Mouse (Mus musculus) kidney, adult 8-10 months (tissue): ENCODE data around the gene Ubap1l.

ENCODE experiments used
- DNase-seq, 2 experiments: peaks; one replicate each; pipeline ENCODE4 v3.0.0; 2022

Gene Ubap1l

DNA sequence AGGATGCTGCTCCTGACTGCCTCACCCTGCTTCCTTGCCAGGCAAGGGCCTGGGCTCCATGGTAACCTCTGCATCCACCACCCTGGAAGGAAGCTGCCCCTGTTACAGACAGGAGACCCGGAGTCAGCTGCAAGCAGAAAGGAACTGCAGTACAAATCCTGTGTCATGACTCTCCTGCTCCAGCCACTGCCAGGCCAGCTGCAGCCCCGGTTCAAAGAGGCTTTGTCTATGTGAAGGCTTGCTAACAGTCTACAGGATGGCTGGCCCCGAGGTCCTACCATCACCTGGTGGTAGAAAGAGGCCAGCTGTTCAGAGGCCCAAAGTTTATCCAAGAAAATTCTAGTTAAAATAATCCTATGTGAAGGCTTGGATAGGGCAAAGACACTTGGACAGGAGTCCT is 50.5 kb downstream of the Ubap1l start:
- no peak for DNase-seq

DNA sequence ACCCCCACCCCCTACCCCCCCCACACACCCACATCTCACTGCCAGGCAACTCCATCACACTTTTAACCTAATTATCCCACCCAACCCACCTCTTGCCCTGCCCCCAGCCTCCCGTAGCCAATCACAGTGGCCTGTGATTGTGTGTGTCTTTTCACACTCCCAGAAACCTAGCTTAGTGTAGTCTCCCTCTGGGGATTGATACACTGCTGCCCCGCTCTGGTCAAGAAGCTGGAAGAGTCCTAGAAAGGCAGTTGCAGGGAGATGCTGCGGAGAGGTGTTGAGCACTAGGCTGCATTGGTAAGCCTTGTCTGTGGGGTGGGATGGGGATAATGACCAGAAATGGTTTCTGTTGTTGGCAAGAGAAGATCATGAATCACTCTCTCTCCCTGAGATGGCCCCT is 56.9 kb downstream of the Ubap1l start:
- DNase-seq, result no peak

DNA sequence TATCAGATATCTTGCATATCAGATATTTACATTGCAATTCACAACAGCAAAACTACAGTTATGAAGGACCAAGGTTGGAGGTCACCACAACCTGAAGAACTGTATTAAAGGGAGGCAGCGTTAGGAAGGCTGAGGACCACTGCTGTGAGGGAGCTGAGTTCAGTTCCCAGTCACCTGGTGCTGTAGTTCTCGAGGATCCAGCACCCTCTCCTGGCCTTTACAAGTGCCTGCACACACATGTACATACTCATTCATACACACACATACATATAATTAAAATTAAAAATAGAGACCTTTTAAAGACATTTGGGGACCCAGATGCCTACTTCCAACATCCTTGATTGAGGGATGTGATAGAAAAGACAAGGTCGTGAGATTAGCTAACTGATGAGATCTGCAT is 58.8 kb downstream of the Ubap1l start:
- no peak for DNase-seq

DNA sequence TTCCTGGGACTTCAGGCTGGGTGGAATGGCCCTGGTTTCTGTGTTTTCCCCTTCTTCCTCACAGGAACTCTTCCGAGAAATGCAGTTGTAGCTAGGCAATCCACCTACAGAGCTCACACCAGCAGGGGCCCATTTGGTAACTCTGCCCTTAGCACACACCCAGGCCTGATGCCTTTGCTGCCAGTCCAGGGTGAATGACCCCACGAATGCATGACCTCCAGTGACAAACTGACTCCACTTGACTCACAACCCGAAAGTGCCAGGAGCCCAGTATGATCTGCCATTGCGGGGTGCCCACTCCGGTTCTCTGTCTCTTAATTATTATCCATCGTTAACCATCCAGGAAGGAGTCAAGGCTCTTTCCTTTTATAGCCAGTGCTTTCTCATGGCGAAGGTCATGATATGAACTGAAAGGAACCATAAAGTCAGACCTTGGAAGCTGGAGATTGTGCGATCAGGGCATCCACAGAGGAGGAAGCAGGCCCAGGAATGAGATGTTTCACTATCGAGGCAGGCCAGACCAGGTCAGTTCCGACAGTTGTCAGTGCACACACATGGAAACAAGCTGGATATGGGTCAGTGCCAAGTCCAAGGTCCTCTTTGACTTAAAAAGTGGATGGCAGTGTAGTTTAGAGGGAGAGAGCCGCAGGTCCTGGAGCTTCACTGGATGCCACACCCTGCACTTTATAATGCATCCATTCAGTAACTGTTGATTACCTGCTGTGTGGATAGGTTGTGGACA is 62.1 kb downstream of the Ubap1l start, which contains the start of gene Slc51b:
Gene Slc51b (minus strand): TSS at position 196 of the 742 bp plus-strand sequence.
- peak; percentile 77 to 79 for DNase-seq

DNA sequence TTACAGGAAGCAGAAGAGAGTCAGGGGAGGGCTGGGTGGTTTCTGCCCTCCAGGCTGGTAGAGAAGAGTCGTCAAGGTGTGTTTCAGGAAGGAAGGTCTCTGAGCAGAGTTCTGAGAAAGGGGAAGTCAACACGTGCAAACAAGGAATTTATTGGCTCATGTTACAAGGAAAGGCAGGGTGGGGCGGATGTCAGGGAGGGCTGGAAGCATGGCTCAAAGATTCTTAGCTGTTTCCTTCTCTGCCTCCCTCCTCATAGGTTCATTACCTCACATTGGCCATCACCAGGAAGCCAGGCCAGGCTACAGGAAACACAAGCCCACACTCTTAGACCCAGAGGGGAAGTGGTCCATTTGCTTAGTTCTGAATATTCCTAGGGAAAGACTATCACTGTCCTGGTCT is 63.6 kb downstream of the Ubap1l start:
- DNase-seq, result no peak

DNA sequence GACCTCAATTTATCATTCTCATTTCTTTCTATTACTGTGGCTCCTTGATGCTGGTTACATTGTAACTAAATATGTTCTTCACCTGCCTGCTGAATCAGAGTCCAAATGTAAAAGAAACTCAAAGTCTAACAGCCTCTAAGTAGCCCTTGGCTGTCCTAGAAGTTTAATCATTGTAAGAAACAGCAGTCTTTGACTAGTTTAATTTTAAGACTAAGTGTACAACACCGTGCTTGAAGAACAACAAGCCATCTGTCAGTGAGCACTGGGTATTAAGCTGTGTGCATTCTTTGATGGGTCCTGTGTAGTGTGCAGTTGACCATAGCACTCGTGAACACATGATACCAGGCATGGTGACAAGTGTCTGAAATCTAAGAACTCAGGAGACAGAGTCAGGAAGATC is 66.7 kb downstream of the Ubap1l start:
- peak; percentile 43 to 79 for DNase-seq

DNA sequence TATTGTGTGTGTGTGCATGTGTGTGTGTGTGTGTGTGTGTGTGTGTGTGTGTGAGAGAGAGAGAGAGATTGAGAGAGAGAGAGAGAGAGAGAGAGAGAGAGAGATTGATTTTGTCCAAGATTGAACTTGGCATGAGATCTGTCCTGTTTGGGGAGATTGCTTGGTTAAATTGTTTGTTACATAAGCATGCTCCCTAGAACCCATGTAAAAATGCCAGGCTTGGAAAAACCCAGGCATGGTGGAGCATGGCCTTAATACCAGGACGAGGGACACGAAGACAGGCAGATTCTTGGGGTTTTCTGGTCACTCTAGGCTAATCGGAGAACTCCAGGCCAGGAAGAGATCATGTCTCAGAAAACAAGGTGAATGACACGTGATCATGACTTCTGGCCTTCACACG is 67.2 kb downstream of the Ubap1l start:
- DNase-seq, result no peak
